Mouse (Mus musculus) neural tube, embryonic 13.5 days (tissue): Measurements from ENCODE around the gene Lax1. TPM values are rescaled to one million over a fixed set of nuclear protein-coding genes. Genes with fewer than 3 reads are reported as not detected.
"Not testable (repeated sequence)": the region's sequence is repeated elsewhere in the genome, so short reads cannot be mapped to it uniquely, and the experiment has no call there.

Source experiments
- ATAC-seq: fragments of 200-750 bp; cut with Nextera tagmentation; 2 replicates; pipeline ENCODE4 v1.8.0; 2017; ENCODE audit warnings: low read depth, mild to moderate bottlenecking, moderate TSS enrichment, moderate library complexity
- H3K27ac ChIP-seq: fragments of 300-500 bp; sonication (generic); replicated peaks from 2 replicates; pipeline ENCODE4 v1.5.1; 2015; ENCODE audit warnings: moderate library complexity, mild to moderate bottlenecking, inconsistent platforms
- H3K27me3 ChIP-seq: fragments of 300-500 bp; sonication (generic); 2 replicates; pipeline ENCODE4 v1.6.1; 2015; ENCODE audit warnings: mild to moderate bottlenecking, inconsistent platforms
- H3K36me3 ChIP-seq: fragments of 300-500 bp; sonication (generic); 2 replicates; pipeline ENCODE4 v1.6.1; 2015; ENCODE audit warnings: mild to moderate bottlenecking, inconsistent platforms
- H3K4me1 ChIP-seq: fragments of 300-500 bp; sonication (generic); replicated peaks from 2 replicates; pipeline ENCODE4 v1.6.1; 2015; ENCODE audit warnings: inconsistent platforms
- H3K4me2 ChIP-seq: fragments of 300-500 bp; sonication (generic); 2 replicates; pipeline ENCODE4 v1.6.1; 2015; ENCODE audit warnings: inconsistent platforms, mild to moderate bottlenecking, moderate library complexity
- H3K4me3 ChIP-seq: fragments of 300-500 bp; sonication (generic); 2 replicates; pipeline ENCODE4 v1.5.1; 2015; ENCODE audit warnings: mild to moderate bottlenecking, inconsistent platforms
- H3K9ac ChIP-seq: fragments of 300-500 bp; sonication (generic); 2 replicates; pipeline ENCODE4 v1.6.1; 2015; ENCODE audit warnings: moderate library complexity, mild to moderate bottlenecking, inconsistent platforms
- H3K9me3 ChIP-seq: fragments of 300-500 bp; sonication (generic); 2 replicates; pipeline ENCODE4 v1.6.1; 2016; ENCODE audit warnings: inconsistent platforms
- WGBS: fragments of 180-500 bp; shearing (Covaris S2); methylation state at CpG from one replicate; pipeline ENCODE4 v1.1.7; 2015; 5-methylcytosine and 5-hydroxymethylcytosine counted together
- polyA plus RNA-seq: library from polyadenylated mRNA; unstranded; fragments of >200 nt; fragmentation: Nextera tagmentation; extraction: Ambion mirVana; gene quantifications from 2 replicates; pipeline ENCODE4 v1.2.1, GENCODE M21; 2015

Lax1 gene
- polyA plus RNA-seq, 1 experiment from 2014 or later = 0.18 TPM

DNA sequence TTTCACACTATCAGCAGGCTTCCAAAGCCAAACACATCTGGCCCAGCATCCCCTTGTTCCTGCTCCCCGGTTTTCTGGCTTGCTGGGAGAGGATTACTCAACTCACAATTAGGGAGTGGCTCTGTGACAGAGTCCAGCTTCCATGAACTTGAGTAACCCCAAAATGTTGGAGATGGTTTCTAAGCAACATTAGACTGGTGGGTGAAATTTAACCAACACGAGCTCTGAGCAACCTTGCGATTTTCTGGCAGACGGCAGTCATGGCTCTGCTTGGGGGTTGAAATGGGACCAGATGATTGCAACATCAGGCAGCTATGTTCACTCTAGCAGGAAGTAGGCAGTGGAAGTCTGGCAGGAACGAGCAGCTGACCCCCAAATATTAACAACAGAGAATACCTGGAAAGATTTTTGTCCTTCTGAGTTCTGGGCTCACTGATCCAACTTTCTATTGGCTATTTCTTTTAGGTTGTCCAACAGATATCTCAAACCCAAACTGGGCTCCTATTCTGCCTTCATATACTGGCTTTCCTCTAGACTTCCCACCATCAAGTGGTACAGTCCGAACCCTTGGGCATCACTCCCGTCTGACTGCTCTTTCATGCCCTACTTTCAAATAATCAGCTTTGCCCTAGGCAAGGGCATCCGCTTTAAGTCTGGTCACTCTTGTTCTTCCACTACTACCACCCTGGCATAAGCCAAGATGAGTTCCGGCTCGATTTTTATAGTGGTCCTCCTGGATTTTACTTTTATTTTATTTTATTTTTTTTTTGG, 4.0 kb downstream of the Lax1 start:
- WGBS = 83% methylated on average over 10 of the region's 10 CpGs
- Histone ChIP-seq H3K9ac (no peak overlapping the region), H3K36me3 (no peaks in the 10 kb centered on the region), H3K27ac (no peak overlapping the region), H3K4me2 (no peak overlapping the region), H3K4me1 (no peaks in the 10 kb centered on the region), H3K9me3 (no peaks in the 10 kb centered on the region), H3K4me3 (no peak overlapping the region), H3K27me3 (no peaks in the 10 kb centered on the region)
- no peak for ATAC-seq

DNA sequence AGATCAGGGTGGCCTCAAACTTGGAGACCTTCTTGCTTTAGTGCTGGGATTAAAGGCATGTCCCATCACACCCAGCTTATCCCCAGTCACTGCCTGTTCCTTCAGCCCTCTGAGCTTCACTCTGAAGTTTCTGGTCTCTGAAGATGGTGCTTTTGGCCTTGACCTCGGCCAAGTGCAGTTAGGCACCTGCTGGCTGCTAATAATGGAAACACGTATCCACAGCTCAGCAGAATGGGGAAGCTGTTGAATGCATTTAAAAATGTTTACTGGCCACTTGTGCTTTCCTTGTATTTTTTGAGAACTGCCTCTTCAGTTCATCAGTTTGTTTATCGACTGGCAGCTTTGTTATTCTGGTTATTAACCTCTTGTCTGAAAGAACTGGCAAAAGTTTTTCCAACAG, 18.1 kb downstream of the Lax1 start:
- no peak for ATAC-seq
- H3K4me2 ChIP-seq = no peak overlapping the region
- H3K27ac ChIP-seq = no peak overlapping the region

DNA sequence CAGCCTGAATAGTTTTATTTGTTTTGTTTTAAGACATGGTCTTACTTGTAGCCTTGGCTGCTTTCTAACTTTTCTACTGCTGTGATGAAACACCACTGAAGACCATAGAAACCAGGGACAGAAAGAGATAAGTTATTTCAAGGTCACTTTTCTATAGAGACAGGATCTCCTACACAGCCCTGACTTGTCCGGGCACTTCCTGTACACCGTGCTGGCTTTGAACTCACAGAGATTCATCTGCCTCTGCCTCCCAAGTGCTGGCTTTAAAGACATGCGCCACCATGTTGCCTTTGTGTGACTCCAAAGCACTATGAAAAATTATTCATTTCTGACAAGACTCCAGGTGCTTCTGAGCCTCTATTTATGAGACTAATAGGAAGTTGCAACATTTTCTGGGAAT, 18.6 kb downstream of the Lax1 start:
- H3K4me2 ChIP-seq = no peak overlapping the region
- no peaks in the 10 kb centered on the region for H3K36me3 ChIP-seq
- H3K27ac ChIP-seq = no peak overlapping the region
- H3K27me3 ChIP-seq = no peaks in the 10 kb centered on the region
- no peak overlapping the region for H3K9ac ChIP-seq
- H3K9me3 ChIP-seq = no peaks in the 10 kb centered on the region
- no peak for ATAC-seq
- WGBS = 95% methylated on average over 3 of the region's 3 CpGs
- H3K4me1 ChIP-seq = no peaks in the 10 kb centered on the region; the same call in 1 of the 2 replicates
- H3K4me3 ChIP-seq = no peak overlapping the region

More for the DNA sequence above, 18.1 kb downstream of the Lax1 start:
- Histone ChIP-seq H3K27me3 (no peaks in the 10 kb centered on the region), H3K9me3 (no peaks in the 10 kb centered on the region), H3K4me3 (no peak overlapping the region), H3K4me1 (no peaks in the 10 kb centered on the region; the same call in 1 of the 2 replicates), H3K36me3 (no peaks in the 10 kb centered on the region), H3K9ac (no peak overlapping the region)
- WGBS = 74% methylated on average over 3 of the region's 3 CpGs

- Histone ChIP-seq H3K27me3 (no peaks in the 10 kb centered on the region), H3K27ac (no peak overlapping the region), H3K4me1 (no peaks in the 10 kb centered on the region; the same call in 1 of the 2 replicates), H3K4me2 (no peak overlapping the region), H3K9me3 (no peaks in the 10 kb centered on the region), H3K9ac (no peak overlapping the region), H3K36me3 (no peaks in the 10 kb centered on the region), H3K4me3 (no peak overlapping the region)
- WGBS = 76% methylated on average over 6 of the region's 6 CpGs
- no peak for ATAC-seq
Observed at GRCm38 (mm10) chr1:133670776-133671175, 19.1 kb downstream of the Lax1 start.

DNA sequence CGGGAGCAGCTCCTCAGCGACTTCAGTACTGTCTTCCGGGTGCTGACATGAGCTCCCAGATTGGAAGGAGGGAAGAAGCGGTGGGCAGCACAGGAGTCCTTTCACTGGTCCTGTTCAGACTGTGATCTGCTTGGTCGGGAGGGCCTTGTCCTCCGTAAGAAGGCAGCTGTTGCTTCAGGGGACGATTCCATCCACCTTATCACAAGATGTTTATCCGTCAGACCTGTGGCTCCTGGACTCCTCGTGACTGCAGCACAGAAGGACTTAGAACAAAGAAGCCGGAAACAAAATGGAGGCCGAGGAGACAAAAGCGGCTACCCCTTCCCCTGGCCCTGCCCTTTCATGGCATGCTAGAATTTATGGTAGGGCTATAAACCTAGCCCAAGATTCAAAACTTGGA, 19.7 kb downstream of the Lax1 start:
- Histone ChIP-seq H3K27me3 (no peaks in the 10 kb centered on the region), H3K9me3 (no peaks in the 10 kb centered on the region), H3K27ac (no peak overlapping the region), H3K9ac (no peak overlapping the region), H3K4me2 (no peak overlapping the region), H3K4me1 (no peaks in the 10 kb centered on the region; the same call in 1 of the 2 replicates), H3K4me3 (no peak overlapping the region), H3K36me3 (no peaks in the 10 kb centered on the region)
- no peak for ATAC-seq
- WGBS = 37% methylated on average over 12 of the region's 12 CpGs

DNA sequence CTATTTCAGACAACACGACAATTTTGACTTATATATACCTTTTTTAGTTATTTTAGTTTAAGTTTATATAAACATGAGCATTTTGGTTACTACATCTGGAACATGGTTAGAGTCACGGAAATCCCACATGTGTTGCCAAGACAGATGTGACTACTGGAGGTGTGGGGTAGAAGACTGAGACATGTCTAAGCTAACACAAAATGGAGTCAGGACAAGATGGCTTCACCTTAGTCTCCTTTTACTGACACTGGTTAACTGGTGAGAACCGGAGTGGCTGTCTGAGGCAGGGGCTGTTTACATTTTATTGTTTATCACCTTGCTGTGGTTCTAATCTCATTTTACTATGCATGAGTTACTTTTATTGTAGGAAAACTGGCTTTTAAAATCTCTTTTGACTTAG, 21.3 kb downstream of the Lax1 start:
- no peak for ATAC-seq
- Histone ChIP-seq H3K4me2 (no peak overlapping the region), H3K9me3 (no peaks in the 10 kb centered on the region), H3K27ac (no peak overlapping the region), H3K4me3 (no peak overlapping the region), H3K9ac (no peak overlapping the region), H3K4me1 (no peaks in the 10 kb centered on the region; the same call in 1 of the 2 replicates), H3K27me3 (no peaks in the 10 kb centered on the region), H3K36me3 (no peaks in the 10 kb centered on the region)
- 87% methylated on average over 3 of the region's 3 CpGs for WGBS

- Histone ChIP-seq H3K9ac (no peak overlapping the region), H3K9me3 (no peaks in the 10 kb centered on the region), H3K27ac (no peak overlapping the region), H3K4me3 (no peak overlapping the region), H3K27me3 (no peaks in the 10 kb centered on the region), H3K4me2 (no peak overlapping the region), H3K36me3 (no peaks in the 10 kb centered on the region), H3K4me1 (no peaks in the 10 kb centered on the region; the same call in 1 of the 2 replicates)
- 36% methylated on average over 7 of the region's 7 CpGs for WGBS
- ATAC-seq = no peak
Observed at GRCm38 (mm10) chr1:133667721-133668120, 22.2 kb downstream of the Lax1 start.

DNA sequence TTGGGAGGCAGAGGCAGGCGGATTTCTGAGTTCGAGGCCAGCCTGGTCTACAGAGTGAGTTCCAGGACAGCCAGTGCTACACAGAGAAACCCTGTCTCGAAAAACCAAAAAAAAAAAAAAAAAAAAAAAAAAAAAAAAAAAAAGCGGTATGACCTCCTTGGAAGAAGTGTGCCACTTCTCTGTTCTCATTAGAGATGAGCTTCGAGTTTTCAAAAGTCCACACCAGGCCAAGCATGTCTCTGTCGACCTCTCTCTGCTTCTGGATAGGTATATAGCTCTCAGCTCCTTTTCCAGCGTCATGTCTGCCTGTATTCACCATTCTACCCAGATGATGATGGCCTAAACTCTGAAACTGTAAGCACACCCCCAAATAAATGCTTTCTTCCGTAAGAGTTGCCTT, 24.2 kb downstream of the Lax1 start:
- H3K27ac ChIP-seq, ATAC-seq, H3K4me3 ChIP-seq, H3K36me3 ChIP-seq, H3K27me3 ChIP-seq, H3K4me1 ChIP-seq, H3K4me2 ChIP-seq, H3K9me3 ChIP-seq, H3K9ac ChIP-seq: not testable (repeated sequence)
- 83% methylated on average over 8 of the region's 8 CpGs for WGBS

GRCm38 (mm10) chr1:133664203-133664970, 25.5 kb downstream of the Lax1 start:
- H3K4me2 ChIP-seq = no peak overlapping the region
- no peak for ATAC-seq
- H3K36me3 ChIP-seq = peaks cover 3% of the 10 kb centered on the region; the same call in 1 of the 2 replicates
- peaks cover 11% of the 10 kb centered on the region for H3K4me1 ChIP-seq
- H3K4me3 ChIP-seq = no peak overlapping the region
- no peak overlapping the region for H3K9ac ChIP-seq
- H3K27me3 ChIP-seq = no peaks in the 10 kb centered on the region
- no peak overlapping the region for H3K27ac ChIP-seq
- H3K9me3 ChIP-seq = no peaks in the 10 kb centered on the region
- WGBS = 67% methylated on average over 11 of the region's 11 CpGs

DNA sequence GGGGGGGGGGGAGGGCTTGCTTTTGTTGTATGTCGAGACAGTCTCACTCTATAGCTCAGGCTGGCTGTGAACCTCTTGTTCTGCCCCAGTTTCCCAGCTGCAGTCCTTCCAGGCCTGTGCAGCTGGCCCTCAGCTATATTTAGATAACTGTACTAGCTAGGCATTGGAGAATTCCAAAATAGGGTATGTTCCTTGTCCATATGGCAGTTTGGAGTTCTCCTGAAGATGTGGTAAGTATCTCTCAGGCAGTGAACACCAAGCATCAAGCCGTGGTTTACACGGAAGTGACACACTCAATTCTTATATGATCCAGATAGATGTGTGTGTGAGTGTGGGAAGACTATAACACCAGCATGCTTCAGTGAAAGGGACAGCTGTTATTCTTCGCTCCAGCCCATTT, 26.5 kb downstream of the Lax1 start:
- Histone ChIP-seq H3K36me3 (peaks cover 13% of the 10 kb centered on the region), H3K4me3 (no peak overlapping the region), H3K4me2 (no peak overlapping the region), H3K27me3 (no peaks in the 10 kb centered on the region), H3K9me3 (no peaks in the 10 kb centered on the region), H3K27ac (no peak overlapping the region), H3K4me1 (peaks cover 21% of the 10 kb centered on the region), H3K9ac (no peak overlapping the region)
- ATAC-seq = no peak
- 77% methylated on average over 4 of the region's 4 CpGs for WGBS

DNA sequence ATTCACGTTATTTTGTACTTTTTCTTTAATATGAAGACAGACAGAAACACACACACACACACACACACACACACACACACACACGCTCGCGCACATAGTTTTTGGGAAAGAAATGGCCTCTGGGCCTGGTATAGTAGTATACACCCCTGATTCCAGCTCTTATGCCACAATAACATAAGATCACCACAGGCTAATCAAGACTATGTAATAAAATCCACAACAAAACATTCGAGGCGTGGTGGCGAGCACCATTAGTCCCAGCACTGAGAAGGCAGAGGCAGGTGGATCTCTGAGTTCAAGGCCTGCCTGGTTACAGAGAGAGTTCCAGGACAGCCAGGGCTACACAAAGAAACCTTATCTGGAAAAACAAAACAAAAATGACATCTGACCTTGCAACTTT, 27.0 kb downstream of the Lax1 start:
- no peaks in the 10 kb centered on the region for H3K27me3 ChIP-seq
- no peaks in the 10 kb centered on the region for H3K9me3 ChIP-seq
- H3K9ac ChIP-seq = no peak overlapping the region
- H3K36me3 ChIP-seq = peaks cover 18% of the 10 kb centered on the region
- H3K4me2 ChIP-seq = no peak overlapping the region
- H3K4me1 ChIP-seq = peaks cover 26% of the 10 kb centered on the region
- ATAC-seq = no peak
- no peak overlapping the region for H3K4me3 ChIP-seq
- no peak overlapping the region for H3K27ac ChIP-seq
- WGBS = 96% methylated on average over 7 of the region's 7 CpGs

- 2% methylated on average over 26 of the region's 26 CpGs for WGBS
- Histone ChIP-seq H3K9ac (peak within 1 kb of the TSS; percentile 93), H3K4me1 (peaks cover 41% of the 10 kb centered on the region), H3K4me3 (peak within 1 kb of the TSS; percentile 67), H3K27me3 (no peaks in the 10 kb centered on the region), H3K9me3 (no peaks in the 10 kb centered on the region), H3K27ac (peak within 1 kb of the TSS; percentile 93), H3K4me2 (peak within 1 kb of the TSS; percentile 94), H3K36me3 (peaks cover 30% of the 10 kb centered on the region)
- ATAC-seq = peak; percentile 99
Observed at GRCm38 (mm10) chr1:133661203-133661933, 28.5 kb downstream of the Lax1 start, which contains the start of gene Gm38394. Gene Gm38394 (minus strand): TSS chr1:133661318.
